Mouse (Mus musculus) brain, embryonic 14.5 days (tissue): Measurements from ENCODE around the gene Rufy4.

Source experiments
- CTCF ChIP-seq: fragments of 200-500 bp; IDR thresholded peaks from 2 replicates; pipeline ENCODE4 v1.5.1; 2012; ENCODE audit warnings: inconsistent platforms, mild to moderate bottlenecking, moderate library complexity, borderline replicate concordance; ENCODE audit not compliant: insufficient read depth, insufficient read length; ENCODE audit errors: extremely low read depth
- POLR2A ChIP-seq: fragments of 200-500 bp; IDR thresholded peaks from 2 replicates; pipeline ENCODE4 v1.6.1; 2012; ENCODE audit warnings: mild to moderate bottlenecking, inconsistent platforms, borderline replicate concordance; ENCODE audit not compliant: poor library complexity, insufficient read depth, insufficient read length, severe bottlenecking; ENCODE audit errors: extremely low read depth

DNA sequence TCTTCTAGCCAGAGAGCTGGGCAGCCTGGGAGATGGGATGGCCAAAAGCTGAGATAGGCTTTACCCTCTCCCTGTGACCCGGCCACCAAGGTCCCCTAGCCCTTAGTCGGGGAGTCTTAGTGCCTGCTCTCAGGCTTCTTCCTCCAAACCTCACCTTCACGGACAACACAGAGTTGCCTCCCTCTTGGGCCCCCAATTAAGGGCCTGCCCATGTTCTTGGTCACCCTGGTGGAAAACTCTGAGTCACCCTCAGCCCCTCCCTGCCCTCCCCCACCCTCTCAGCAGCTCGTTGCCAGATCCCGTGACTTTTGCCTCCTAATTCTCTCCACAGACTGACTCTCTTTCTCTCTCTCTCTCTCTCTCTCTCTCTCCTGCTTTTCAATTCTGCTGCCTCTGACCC lies 40.6 kb upstream of the Rufy4 start:
- TF ChIP-seq POLR2A: no peak
- no peak for TF ChIP-seq CTCF
